Mouse (Mus musculus): ENCODE results near the gene Ralgps2.
A peak's percentile ranks its signal among the peaks of the same experiment; 100 is the strongest.

Ralgps2 gene

DNA sequence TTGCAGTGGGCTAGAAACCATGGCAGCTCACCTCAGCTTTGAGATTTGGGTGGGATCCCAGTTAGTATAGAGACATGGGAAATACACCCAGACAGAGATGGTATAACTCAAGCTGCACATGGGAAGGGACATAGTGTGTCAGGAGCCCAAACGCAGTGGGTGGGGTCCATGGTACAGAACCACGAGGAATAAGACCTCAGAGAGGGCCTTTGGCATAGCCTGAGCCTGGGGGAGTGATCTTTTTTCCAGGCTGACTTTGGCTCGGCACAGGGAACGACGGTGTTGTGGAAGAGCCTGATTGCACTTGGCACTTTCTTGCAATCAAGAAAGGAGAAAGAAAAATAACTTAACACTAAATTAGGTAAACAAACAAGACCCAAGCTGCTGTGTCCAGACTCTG, 170.3 kb downstream of the Ralgps2 start:
- no peak for DNase-seq (ENCODE audit: low spot score in 2 of 2)

DNA sequence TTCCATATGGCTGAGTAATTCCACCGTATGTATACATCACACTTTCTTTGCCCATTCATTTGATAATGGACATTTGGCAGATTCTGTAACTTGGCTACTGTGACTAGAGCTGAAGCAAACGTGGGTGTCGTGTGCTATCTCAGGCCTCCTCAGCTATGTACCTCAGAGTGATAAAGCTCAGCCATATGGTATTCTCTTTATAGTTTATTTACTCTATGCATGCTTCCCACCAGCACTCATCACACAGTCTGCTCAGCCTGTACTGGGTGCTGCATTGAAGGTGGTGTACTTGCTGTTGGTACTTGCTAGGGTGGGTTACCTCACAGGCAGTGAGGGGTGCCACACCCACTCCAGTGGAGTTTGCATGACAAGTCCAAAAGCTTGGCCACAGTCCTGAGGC, 174.1 kb downstream of the Ralgps2 start:
- peak; percentile 43 to 48 for DNase-seq (ENCODE audit: low spot score in 2 of 2)

DNA sequence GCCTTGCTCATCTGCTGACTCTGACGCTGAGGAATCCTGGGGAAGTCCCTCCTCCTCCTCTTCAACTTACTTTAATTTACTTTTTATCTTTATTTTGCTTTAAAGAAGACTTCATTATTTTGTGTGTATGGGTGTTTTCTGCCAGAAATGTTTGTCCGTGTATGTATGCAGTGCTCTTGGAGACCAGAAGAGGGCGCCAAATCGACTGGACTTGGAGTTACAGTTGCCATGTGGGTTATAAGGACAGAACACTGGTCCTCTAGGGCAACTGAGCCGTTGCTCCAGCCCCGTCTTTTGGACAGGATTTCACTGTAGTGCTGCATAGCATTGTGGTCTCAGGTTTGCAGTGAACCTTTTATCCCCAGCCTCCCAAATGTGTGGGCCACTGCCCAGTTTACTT, 174.8 kb downstream of the Ralgps2 start:
- no peak for DNase-seq (ENCODE audit: low spot score in 2 of 2)

DNA sequence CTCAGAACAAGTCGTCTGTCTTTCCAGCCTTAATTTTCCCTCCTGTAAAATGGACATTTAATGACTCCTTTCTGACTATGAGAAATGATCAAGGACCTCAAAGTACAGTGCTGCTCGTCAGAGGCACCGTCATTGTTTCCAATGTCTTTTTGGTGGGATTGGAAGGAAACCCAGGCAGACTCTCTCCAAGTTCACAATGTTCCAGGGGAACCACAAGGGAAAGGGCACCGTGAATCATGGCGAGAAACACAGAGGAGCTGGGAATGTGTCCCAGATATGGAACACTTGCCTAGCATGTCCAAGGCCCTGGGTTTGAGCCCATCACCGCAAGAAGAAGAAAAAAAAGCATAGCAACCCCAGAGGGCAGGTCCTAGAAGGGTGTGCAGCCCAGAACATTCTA, 176.1 kb downstream of the Ralgps2 start:
- no peak for DNase-seq (ENCODE audit: low spot score in 2 of 2)

GRCm38 (mm10) chr1:156761430-156761801, 178.0 kb downstream of the Ralgps2 start:
- no peak for DNase-seq (ENCODE audit: low spot score in 2 of 2)

- DNase-seq (ENCODE audit: low spot score in 2 of 2): no peak
These were observed 178.6 kb downstream of the Ralgps2 start for GRCm38 (mm10) chr1:156760549-156761429.

DNA sequence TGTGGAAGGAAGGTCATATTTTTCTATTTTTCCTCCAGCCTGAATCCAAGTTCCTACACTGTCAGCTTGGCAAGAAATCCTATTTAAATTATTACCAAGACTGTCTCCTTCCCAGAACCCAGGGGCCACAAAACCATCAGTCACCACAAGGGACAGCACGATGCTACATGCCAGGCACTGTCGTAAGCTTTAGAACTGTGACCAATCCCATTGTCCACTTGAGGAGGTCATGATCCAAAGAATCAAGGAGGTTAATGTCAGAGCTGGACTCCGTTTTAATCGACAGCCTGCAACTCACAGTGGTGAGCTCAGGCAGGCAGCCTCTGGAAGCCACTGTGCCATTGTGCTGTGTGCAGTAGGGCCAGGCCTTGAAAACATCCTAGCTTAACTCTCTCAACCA, 181.1 kb downstream of the Ralgps2 start:
- DNase-seq (ENCODE audit: low spot score in 2 of 2): no peak

DNA sequence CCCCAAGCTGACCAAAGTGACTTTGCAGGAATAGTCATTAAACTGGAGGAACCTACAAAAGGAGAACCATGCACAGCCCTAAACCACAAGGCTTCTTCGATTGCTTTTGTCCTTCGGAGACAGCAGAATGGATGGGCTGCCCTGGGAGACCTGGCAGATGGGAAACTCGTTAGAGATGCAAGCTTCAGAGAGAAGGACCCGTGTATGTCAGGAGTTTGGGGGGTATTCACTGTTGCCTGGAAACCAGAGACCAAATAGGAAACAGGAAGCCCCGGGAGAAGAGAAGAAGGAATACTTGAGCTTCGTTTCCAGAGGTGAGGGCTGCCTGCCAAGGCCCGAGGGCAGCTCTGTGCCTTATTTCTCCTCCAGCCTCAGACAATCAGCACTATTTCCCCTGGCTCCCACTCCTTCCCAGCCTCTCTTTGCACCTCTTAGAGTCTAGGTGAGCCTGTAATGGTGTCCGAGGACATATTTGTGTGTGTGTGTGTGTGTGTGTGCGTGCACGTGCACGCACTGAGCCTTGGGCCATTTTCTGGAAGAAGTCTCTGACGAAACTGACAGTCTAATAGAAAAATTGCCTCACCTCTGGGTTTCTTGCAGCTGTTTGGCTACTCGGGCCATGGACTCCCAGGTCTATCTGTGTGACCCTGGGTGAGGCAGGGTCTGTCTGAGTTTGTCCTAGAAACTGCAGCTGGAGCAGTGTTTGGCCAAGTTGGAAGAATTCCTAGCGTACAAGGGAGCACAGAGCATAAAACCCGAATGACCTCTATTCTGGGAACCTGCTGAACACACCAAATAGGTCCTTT, 184.6 kb downstream of the Ralgps2 start:
- DNase-seq (ENCODE audit: low spot score in 2 of 2): no peak
